Mouse (Mus musculus) forebrain, embryonic 10.5 days (tissue): ENCODE results near the gene Rora. TPM values are rescaled to one million over a fixed set of nuclear protein-coding genes. Genes with fewer than 3 reads are reported as not detected.

Experiments used
- DNase-seq: peaks from one replicate; pipeline ENCODE4 v3.0.0-alpha.2; 2017; ENCODE audit warnings: low spot score; ENCODE audit errors: extremely low spot score
- H3K27ac ChIP-seq: fragments of 300-500 bp; sonication (generic); 2 replicates; pipeline ENCODE4 v1.5.1; 2016; ENCODE audit warnings: mild to moderate bottlenecking
- H3K27me3 ChIP-seq: fragments of 300-500 bp; sonication (generic); 2 replicates; pipeline ENCODE4 v1.6.1; 2016; ENCODE audit warnings: mild to moderate bottlenecking; ENCODE audit not compliant: poor library complexity, severe bottlenecking
- H3K36me3 ChIP-seq: fragments of 300-500 bp; sonication (generic); replicated peaks from 2 replicates; pipeline ENCODE4 v1.6.1; 2016; ENCODE audit warnings: mild to moderate bottlenecking, moderate library complexity
- H3K4me1 ChIP-seq: fragments of 300-500 bp; sonication (generic); 2 replicates; pipeline ENCODE4 v1.6.1; 2016
- H3K4me3 ChIP-seq: fragments of 300-500 bp; sonication (generic); 2 replicates; pipeline ENCODE4 v1.5.1; 2016; ENCODE audit warnings: mild to moderate bottlenecking, moderate library complexity
- H3K9me3 ChIP-seq: fragments of 300-500 bp; sonication (generic); 2 replicates; pipeline ENCODE4 v1.6.1; 2016; ENCODE audit warnings: mild to moderate bottlenecking, moderate library complexity
- WGBS: fragments of 180-500 bp; shearing (Covaris S2); methylation state at CpG from one replicate; pipeline ENCODE4 v1.1.7; 2016; 5-methylcytosine and 5-hydroxymethylcytosine counted together
- polyA plus RNA-seq: library from polyadenylated mRNA; unstranded; fragments of >200 nt; fragmentation: Nextera tagmentation; extraction: Ambion mirVana; gene quantifications from 2 replicates; pipeline ENCODE4 v1.2.1, GENCODE M21; 2016

Gene Rora
- polyA plus RNA-seq, 1 experiment from 2014 or later: 5.6 TPM

DNA sequence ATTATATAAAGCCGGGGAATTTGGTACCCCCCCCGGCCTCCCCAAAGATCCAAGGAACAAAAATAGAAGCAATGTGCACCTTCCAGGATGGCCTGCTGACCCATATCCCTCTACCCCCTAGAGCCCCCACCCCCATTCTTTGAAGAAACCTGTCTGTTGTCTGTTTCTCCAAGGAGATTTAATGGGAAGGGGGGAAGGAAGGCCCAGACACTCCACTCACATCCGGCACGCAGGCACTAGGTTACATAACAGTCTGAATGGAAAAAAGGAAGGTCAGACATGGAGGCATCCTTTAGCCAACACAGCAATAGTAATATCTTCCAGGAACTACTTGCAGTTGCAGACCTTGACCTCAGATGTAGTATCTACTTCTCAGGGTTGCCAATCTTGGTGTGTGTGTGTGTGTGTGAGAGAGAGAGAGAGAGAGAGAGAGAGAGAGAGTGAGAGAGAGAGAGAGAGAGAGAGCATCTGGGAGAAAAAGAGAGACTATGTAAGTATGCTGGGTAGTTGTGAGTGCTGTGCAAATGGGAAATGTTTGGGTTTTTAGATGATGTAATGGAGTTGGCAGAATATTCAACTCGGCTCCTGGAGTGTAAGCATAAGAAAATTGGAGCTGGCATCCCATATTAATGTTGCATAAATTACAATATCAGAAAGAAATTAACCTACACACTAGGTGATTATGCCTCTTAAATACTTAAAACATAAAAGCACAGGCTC is 2.6 kb downstream of the Rora start:
- peaks cover 21% of the 10 kb centered on the region for H3K27me3 ChIP-seq
- no peak overlapping the region for H3K4me3 ChIP-seq

DNA sequence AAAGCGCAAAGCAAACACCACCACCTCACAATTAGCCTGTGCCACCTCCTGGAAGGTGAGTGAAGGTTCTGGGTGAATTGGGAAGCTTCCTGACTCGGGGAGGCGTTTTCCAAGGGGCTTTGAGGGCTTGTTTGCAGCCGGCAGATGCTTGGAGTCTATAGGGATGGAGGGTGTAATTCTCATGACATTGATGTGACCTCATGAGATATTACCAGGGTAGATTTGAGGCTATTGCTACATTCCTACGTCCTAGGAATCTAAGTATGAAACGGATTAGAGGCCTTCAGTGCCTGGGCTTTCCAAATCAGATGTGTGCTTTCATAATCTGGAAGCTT is 3.2 kb downstream of the Rora start:
- 41% methylated on average over 6 of the region's 6 CpGs for WGBS
- Histone ChIP-seq H3K27ac (no peak overlapping the region), H3K27me3 (peaks cover 21% of the 10 kb centered on the region), H3K36me3 (no peaks in the 10 kb centered on the region), H3K9me3 (no peaks in the 10 kb centered on the region), H3K4me1 (peaks cover 35% of the 10 kb centered on the region), H3K4me3 (no peak overlapping the region)
- DNase-seq: no peak

More for the DNA sequence above, 2.6 kb downstream of the Rora start:
- Histone ChIP-seq H3K36me3 (no peaks in the 10 kb centered on the region), H3K9me3 (no peaks in the 10 kb centered on the region), H3K4me1 (peaks cover 35% of the 10 kb centered on the region), H3K27ac (no peak overlapping the region)
- no peak for DNase-seq
- 56% methylated on average over 5 of the region's 5 CpGs for WGBS

DNA sequence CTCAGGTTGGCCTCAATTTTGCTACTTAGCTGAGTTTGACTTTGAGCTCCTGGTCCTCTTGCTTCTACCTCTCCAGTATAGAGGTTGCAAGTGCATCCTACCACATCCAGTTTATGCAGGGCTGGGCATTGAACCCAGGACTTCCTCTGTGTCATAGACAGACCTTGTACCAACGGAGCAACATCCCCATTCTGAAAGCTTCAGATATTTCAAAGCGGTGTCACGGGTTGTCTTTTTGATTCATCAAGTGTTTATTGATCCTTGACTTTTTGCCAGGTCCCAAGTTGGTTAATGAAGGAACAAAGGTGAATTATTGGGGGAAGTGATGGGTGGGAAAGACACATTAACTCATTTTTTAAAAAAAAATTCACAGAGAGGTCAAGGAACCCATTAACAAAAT is 17.1 kb downstream of the Rora start:
- Histone ChIP-seq H3K27me3 (no peaks in the 10 kb centered on the region), H3K4me1 (peaks cover 28% of the 10 kb centered on the region), H3K27ac (no peak overlapping the region), H3K9me3 (no peaks in the 10 kb centered on the region), H3K36me3 (no peaks in the 10 kb centered on the region), H3K4me3 (no peak overlapping the region)
- 94% methylated on average over 3 of the region's 3 CpGs for WGBS
- no peak for DNase-seq

DNA sequence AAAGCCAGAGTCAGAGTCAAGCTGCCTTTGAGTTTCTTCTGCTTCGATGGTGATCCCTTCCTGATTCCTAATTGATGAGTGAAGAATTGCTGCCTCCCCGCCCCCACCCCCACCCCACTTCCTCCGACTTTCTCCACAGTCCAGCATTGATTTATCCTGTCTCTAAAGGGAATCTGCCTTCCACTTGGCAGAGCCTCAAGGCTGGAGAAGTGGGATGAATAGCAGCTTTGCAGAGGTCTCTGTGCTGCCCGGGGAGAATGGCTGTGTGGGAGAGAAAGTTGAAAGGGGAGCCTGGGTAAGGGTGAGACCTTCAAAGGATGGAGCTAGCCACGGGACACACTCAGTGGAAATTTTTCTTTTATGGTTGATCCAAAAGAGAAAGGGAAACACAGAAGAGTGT is 18.9 kb downstream of the Rora start:
- Histone ChIP-seq H3K4me1 (peaks cover 28% of the 10 kb centered on the region), H3K36me3 (no peaks in the 10 kb centered on the region), H3K4me3 (no peak overlapping the region), H3K27ac (no peak overlapping the region), H3K27me3 (no peaks in the 10 kb centered on the region), H3K9me3 (no peaks in the 10 kb centered on the region)
- WGBS: 47% methylated on average over 5 of the region's 5 CpGs
- no peak for DNase-seq

DNA sequence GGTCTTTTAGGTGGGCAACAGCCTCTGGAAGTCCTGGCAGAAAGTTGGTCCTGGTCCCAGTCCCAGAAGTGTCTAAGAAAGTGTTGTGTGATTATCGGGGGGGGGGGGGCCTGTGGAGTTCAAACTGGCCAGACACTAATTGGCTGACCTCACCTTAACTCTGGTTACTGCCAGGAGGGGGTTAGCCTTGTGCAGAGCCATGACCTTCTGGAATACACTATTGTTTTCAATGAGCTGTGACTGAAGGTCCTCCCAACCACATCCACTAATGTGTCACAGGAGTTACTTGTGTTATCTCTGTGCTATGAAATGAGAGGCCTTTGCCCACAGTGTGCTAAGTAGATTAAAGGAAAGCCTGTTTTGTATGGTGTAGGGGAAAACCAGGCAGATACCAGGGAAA is 19.6 kb downstream of the Rora start:
- no peaks in the 10 kb centered on the region for H3K36me3 ChIP-seq
- H3K27me3 ChIP-seq: no peaks in the 10 kb centered on the region
- no peak overlapping the region for H3K4me3 ChIP-seq
- no peaks in the 10 kb centered on the region for H3K9me3 ChIP-seq
- no peak overlapping the region for H3K27ac ChIP-seq
- H3K4me1 ChIP-seq: peaks cover 28% of the 10 kb centered on the region
- no peak for DNase-seq
- WGBS: 71% methylated on average over 1 of the region's 1 CpGs

DNA sequence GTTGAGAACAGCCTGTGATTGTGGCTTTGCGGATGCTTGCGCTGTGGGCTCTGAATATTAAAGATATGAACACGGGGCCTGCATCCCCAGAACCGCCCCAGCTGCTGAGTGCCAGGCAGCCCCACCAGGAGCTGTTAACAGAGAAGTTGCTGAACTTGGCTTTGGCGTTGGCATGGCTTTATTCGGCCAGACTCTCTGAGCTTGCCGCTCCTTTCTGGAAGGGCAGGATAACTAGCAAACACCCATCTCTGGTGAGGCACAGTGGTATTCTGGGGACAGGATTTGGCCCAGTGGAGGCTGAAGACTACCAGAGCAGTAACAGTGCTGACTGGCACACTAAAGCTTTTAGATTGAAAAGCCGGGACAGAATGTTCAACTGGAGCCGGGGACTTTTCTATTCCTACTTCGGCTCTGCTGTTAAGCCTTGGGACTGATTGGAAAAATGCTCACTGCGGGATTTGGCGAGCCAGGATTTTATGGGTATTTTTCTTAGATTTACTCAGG is 26.3 kb downstream of the Rora start:
- peaks cover 28% of the 10 kb centered on the region for H3K4me1 ChIP-seq
- no peaks in the 10 kb centered on the region for H3K9me3 ChIP-seq
- H3K36me3 ChIP-seq: no peaks in the 10 kb centered on the region
- no peak for DNase-seq
- no peak overlapping the region for H3K27ac ChIP-seq
- no peaks in the 10 kb centered on the region for H3K27me3 ChIP-seq
- whole genome bisulfite sequencing: 92% methylated on average over 12 of the region's 12 CpGs
- H3K4me3 ChIP-seq: no peak overlapping the region

DNA sequence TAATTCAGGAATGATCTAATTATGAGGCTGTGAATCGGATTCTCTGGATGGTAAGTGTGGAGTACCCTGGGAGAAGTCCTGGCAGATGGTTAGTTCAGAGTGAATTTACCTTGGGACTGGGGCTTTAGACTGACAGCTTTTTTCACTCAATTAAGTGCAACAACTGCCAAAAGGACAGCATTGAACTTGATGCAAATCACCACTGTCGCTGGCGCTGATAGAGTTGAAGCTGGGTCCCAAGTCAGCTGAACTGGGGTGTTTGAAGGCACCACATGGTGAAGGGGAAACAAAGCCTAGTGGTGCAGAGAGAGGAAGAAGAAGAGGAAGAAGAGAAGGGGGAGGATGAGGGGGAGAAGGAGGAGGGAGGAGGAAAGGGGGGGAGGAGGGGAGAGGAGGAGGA is 30.4 kb downstream of the Rora start:
- DNase-seq: no peak
- H3K27me3 ChIP-seq: no peaks in the 10 kb centered on the region
- no peaks in the 10 kb centered on the region for H3K9me3 ChIP-seq
- peaks cover 48% of the 10 kb centered on the region for H3K4me1 ChIP-seq
- no peak overlapping the region for H3K4me3 ChIP-seq
- no peaks in the 10 kb centered on the region for H3K36me3 ChIP-seq
- no peak overlapping the region for H3K27ac ChIP-seq
- WGBS: 40% methylated on average over 3 of the region's 3 CpGs

DNA sequence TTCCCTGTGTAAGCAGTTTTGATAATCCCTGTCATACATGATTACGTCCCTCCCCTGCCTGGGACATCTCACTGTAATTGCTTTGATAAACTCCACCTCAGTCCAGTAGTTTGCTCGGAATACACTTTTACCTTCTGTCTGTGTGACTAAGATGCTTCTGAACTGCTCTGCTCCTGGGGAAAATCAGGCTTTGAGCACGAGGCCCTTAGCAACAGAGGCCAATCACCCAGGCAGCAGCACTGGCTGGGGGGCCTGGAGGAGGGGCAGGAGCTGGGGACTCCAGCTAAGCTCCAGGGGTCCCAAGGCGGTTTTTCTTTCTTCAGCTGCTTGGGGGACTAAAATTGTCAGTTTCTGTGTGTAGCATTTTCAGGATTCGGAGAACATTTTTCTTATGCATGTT is 32.0 kb downstream of the Rora start:
- no peaks in the 10 kb centered on the region for H3K27me3 ChIP-seq
- no peak overlapping the region for H3K27ac ChIP-seq
- no peaks in the 10 kb centered on the region for H3K9me3 ChIP-seq
- WGBS: 35% methylated on average over 5 of the region's 5 CpGs
- no peaks in the 10 kb centered on the region for H3K36me3 ChIP-seq
- DNase-seq: no peak
- H3K4me1 ChIP-seq: peaks cover 46% of the 10 kb centered on the region
- no peak overlapping the region for H3K4me3 ChIP-seq

DNA sequence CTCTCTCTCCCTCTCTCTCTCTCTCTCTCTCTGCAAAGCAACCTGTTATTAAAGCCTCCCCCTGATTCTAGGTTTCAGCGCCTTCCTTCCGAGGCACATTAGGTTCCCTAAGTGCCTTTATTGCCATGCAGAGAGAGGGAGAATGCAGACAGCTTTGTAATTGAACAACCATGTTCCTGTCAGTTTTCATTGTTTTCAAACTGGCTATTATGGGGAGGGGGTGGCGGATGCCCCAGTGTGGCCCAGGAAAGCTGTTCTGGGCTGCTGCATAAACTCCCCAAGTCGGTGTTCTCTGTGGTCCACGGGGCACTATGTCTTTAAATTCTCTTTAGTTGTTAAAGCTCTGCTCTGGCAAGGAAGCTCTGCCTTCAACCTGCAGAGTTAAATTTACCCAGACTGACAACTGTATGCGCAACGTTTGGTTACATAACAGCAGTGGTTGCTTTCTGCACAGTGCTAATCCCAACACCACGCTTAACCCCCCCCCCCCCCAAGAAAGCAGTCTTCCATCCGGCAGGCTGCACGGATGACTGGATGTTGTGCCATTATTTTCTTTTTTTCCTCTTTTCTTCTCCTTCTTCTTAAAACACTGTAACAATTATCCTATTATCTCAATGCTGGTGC is 33.8 kb downstream of the Rora start:
- H3K4me1 ChIP-seq: peaks cover 46% of the 10 kb centered on the region
- H3K27ac ChIP-seq: no peak overlapping the region
- 51% methylated on average over 10 of the region's 10 CpGs for WGBS
- H3K36me3 ChIP-seq: no peaks in the 10 kb centered on the region
- H3K9me3 ChIP-seq: no peaks in the 10 kb centered on the region
- no peak for DNase-seq
- H3K27me3 ChIP-seq: no peaks in the 10 kb centered on the region
- H3K4me3 ChIP-seq: no peak overlapping the region

DNA sequence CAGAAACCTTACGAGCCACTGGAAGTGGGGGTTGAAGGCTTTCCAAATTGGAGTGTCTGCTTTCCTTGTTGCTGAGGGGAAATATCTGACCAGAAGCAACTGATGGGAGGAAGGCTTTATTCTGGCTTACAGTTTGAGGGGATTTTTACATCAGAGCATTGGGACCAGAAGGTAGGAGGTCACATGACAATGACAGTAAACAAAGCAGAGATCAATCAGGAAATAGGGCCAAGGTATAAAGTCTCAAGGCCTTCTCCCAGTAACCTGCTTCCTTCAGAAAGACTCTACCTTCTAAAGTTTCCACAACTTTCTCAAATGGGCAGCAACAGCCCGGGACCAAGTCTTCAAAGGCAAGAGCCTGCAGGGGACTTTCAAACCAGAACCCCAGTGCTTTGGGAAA is 34.6 kb downstream of the Rora start:
- DNase-seq: no peak
- WGBS: 83% methylated on average over 2 of the region's 2 CpGs
- no peak overlapping the region for H3K4me3 ChIP-seq
- no peaks in the 10 kb centered on the region for H3K27me3 ChIP-seq
- no peaks in the 10 kb centered on the region for H3K9me3 ChIP-seq
- no peaks in the 10 kb centered on the region for H3K36me3 ChIP-seq
- H3K4me1 ChIP-seq: peaks cover 48% of the 10 kb centered on the region
- H3K27ac ChIP-seq: no peak overlapping the region

DNA sequence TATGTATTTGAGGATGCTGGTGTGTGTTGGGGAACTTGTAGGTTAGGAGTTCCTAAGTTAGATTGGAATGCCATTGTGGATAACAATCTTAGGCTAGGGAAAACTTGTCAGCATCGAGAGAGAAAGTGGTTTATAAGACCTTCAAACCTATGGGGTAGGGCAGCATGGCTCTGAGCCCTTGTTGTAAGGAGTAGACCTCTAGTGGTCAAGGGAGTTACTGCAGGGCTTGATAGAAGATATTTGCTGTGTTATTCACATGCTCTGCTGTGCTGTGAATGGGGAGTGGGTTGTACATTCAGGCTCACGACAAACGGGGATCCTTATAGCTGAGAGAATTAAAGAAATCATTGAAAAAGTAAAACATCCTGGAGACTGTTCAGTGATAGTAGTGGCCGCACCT is 35.8 kb downstream of the Rora start:
- peak; percentile 21 for DNase-seq
- Histone ChIP-seq H3K9me3 (no peaks in the 10 kb centered on the region), H3K27me3 (no peaks in the 10 kb centered on the region), H3K4me1 (peaks cover 36% of the 10 kb centered on the region), H3K4me3 (no peak overlapping the region), H3K36me3 (no peaks in the 10 kb centered on the region), H3K27ac (no peak overlapping the region)
- 35% methylated on average over 4 of the region's 4 CpGs for WGBS

DNA sequence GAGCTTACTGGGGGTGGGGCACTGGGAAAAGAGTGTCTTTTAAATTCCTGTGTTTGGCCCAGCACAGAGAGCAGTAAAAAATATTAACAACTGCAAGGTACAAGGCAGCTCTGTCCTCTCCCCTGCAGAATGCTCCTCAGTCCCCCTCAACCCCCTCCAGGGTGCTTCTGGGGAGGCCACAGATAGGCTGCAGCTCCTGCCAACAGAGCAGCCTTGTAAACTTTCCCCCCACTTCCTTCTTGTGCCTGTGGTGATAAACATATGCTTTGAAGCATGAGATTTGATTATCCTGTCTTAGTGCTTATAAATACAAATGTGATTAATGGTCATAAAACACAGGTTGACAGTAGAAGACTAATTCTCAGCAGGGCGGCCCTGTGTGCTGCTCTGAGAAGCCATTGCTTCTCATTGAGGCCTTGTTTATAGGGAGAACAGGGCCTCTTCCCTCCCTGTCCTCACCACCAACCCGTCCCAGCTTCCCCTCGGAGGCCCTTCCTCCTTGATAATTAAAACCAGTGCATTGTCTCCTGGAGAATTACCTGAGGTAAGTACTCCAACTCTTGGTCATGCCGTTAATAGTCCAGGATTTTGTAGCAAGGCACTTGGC is 41.4 kb downstream of the Rora start:
- 30% methylated on average over 4 of the region's 4 CpGs for WGBS
- peaks cover 24% of the 10 kb centered on the region for H3K4me1 ChIP-seq
- no peak overlapping the region for H3K4me3 ChIP-seq
- H3K9me3 ChIP-seq: no peaks in the 10 kb centered on the region
- H3K27ac ChIP-seq: peak overlapping the region; percentile 63; the same call in 1 of the 2 replicates
- DNase-seq: no peak
- H3K36me3 ChIP-seq: no peaks in the 10 kb centered on the region
- H3K27me3 ChIP-seq: peaks cover 5% of the 10 kb centered on the region; the same call in 1 of the 2 replicates

DNA sequence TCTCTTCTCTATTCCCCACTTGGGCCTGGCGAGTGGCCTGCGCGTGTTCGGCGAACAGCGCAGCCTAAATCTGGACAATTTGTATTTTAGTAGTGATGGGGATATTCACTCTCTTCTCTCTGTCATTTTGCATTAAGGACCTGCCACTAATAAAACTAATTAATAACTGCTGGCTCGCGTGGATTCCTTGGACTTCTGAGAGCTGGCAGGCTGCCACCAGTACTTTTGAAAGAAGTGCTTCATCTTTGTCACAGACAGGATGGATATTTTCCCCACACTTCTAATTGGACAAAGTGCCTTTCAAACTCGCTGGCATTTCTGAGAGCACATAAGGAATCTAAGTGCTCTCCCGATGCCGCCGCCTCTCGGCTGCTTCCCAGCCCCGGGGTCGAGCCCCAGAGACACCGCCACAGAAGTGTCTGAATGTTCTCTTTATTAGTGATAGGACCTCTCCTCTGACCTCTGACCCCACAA is 41.9 kb downstream of the Rora start:
- Histone ChIP-seq H3K9me3 (no peaks in the 10 kb centered on the region), H3K27me3 (peaks cover 5% of the 10 kb centered on the region; the same call in 1 of the 2 replicates), H3K36me3 (no peaks in the 10 kb centered on the region), H3K27ac (peak overlapping the region; percentile 63; the same call in 1 of the 2 replicates), H3K4me1 (peaks cover 24% of the 10 kb centered on the region), H3K4me3 (no peak overlapping the region)
- DNase-seq: no peak
- 56% methylated on average over 16 of the region's 16 CpGs for WGBS
